Mouse (Mus musculus): Measurements from ENCODE around the gene Dusp7.

GRCm38 (mm10) chr9:106421865-106422160 lies 53.4 kb downstream of the Dusp7 start:
- TF ChIP-seq CTCF (IDR thresholded peaks at IDR 0.05; ENCODE audit: control insufficient read depth, insufficient read depth, insufficient read length) (peak; percentile 48), MAX (IDR thresholded peaks at IDR 0.05) (peak; percentile 80), MYOG (IDR thresholded peaks at IDR 0.05; ENCODE audit: control insufficient read depth, extremely low read depth, insufficient read length) (no peak), CEBPB (IDR thresholded peaks at IDR 0.05; ENCODE audit: low read depth) (no peak), USF1 (IDR thresholded peaks at IDR 0.05; ENCODE audit: low read depth) (no peak)
